Mouse (Mus musculus) testis, adult 2 months (tissue): ENCODE measurements around the gene Gm20683.

ENCODE experiments used
- CTCF ChIP-seq: fragments of 200-500 bp; IDR thresholded peaks from 2 replicates; pipeline ENCODE4 v1.5.1; 2012; ENCODE audit warnings: low read depth, mild to moderate bottlenecking, inconsistent platforms, low read length, moderate library complexity; ENCODE audit not compliant: control insufficient read depth, insufficient read depth, insufficient replicate concordance
- POLR2A ChIP-seq: fragments of 200-500 bp; IDR thresholded peaks from 2 replicates; pipeline ENCODE4 v1.6.1; 2012; ENCODE audit warnings: low read depth, mild to moderate bottlenecking, inconsistent platforms, low read length, moderate library complexity; ENCODE audit not compliant: control insufficient read depth

GRCm38 (mm10) chr17:25885636-25886035 lies 44.1 kb upstream of the Gm20683 start:
- TF ChIP-seq POLR2A (no peak), CTCF (no peak; the same call in 1 of the 2 replicates)
